Mouse (Mus musculus): ENCODE data around the gene Nudt16l1.

DNA sequence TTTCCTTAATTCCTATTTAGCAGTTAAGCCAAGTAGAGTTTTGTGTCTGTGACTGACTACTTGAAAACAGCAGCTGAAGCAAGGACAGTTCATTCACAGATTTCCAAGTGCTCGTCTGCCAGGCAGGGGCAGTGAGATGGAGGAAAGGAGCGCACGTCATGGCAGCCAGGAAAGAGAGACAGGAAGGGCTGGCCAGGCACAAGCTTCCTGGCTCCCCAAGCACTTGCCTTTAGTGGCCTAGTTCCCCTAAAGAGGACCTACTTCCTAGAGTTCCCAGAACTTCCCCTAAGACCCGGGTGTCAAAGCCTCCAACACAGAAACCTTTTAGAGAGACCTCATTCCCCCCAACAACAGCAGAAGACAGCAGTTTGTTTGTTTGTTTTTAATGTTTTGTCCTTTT lies 18.0 kb upstream of the Nudt16l1 start:
- no peak for TF ChIP-seq CTCF (IDR thresholded peaks at IDR 0.05; ENCODE audit: low read depth)
- no peak for TF ChIP-seq EP300 (IDR thresholded peaks at IDR 0.05; ENCODE audit: low read depth)
